Mouse (Mus musculus) liver, adult 2 months (tissue): ENCODE data around the gene Pik3r2.

Experiments
- CTCF ChIP-seq: fragments of 200-500 bp; IDR thresholded peaks from 2 replicates; pipeline ENCODE4 v1.5.1; 2011; ENCODE audit warnings: low read depth, low read length, control low read depth
- POLR2A ChIP-seq: fragments of 200-500 bp; IDR thresholded peaks from 2 replicates; pipeline ENCODE4 v1.6.1; 2011; ENCODE audit warnings: low read length, control low read depth; ENCODE audit not compliant: insufficient read depth; ENCODE audit errors: extremely low read depth

- no peak for TF ChIP-seq CTCF
- no peak for TF ChIP-seq POLR2A
Measured at GRCm38 (mm10) chr8:70756476-70757040, 20.0 kb downstream of the Pik3r2 start.
